Mouse (Mus musculus): ENCODE results near the gene Ldah. TPM values are rescaled to one million over a fixed set of nuclear protein-coding genes. Genes with fewer than 3 reads are reported as not detected.

Ldah gene
- polyA plus RNA-seq, 1 experiment from 2014 or later, result 33.1 TPM

- ChIA-PET POLR2A (no interaction called here), CTCF (no interaction called here)
- H3K27me3 ChIP-seq, result no peaks in the 10 kb centered on the region
- ATAC-seq (no peak), DNase-seq (ENCODE audit: low read depth, low spot score) (no peak)
- in situ Hi-C loops (cut with MboI; ENCODE audit: low pct_unique_long_range_greater_than_20kb), result no loop called here
- no peak for TF ChIP-seq CTCF (IDR thresholded peaks at IDR 0.05)
These were observed 73.5 kb downstream of the Ldah start for GRCm38 (mm10) chr12:8281225-8282017.

GRCm38 (mm10) chr12:8287970-8288369 is 80.1 kb downstream of the Ldah start:
- in situ Hi-C loops (cut with MboI; ENCODE audit: low pct_unique_long_range_greater_than_20kb), result no loop called here
- DNase-seq (ENCODE audit: low read depth, low spot score), result no peak
- no peaks in the 10 kb centered on the region for H3K27me3 ChIP-seq
- ChIA-PET POLR2A (no interaction called here), CTCF (interaction anchor here (2.0 kb wide), 1 partner anchor 13 kb away, joined by 8 read pairs; the partner anchor contains the start of gene Gdf7)
- ATAC-seq, result no peak
- TF ChIP-seq CTCF (IDR thresholded peaks at IDR 0.05), result no peak

GRCm38 (mm10) chr12:8289099-8289498 is 81.2 kb downstream of the Ldah start:
- ATAC-seq, result no peak
- no peaks in the 10 kb centered on the region for H3K27me3 ChIP-seq
- no peak for TF ChIP-seq CTCF (IDR thresholded peaks at IDR 0.05)
- in situ Hi-C loops (cut with MboI; ENCODE audit: low pct_unique_long_range_greater_than_20kb), result no loop called here
- DNase-seq (ENCODE audit: low read depth, low spot score), result no peak
- ChIA-PET CTCF (no interaction called here), POLR2A (no interaction called here)

- ATAC-seq (no peak), DNase-seq (ENCODE audit: low read depth, low spot score) (no peak)
- no peaks in the 10 kb centered on the region for H3K27me3 ChIP-seq
These were observed 81.6 kb downstream of the Ldah start for GRCm38 (mm10) chr12:8289499-8289898.

GRCm38 (mm10) chr12:8291157-8291853 is 83.4 kb downstream of the Ldah start:
- POLR2A ChIA-PET, result no interaction called here
- CTCF ChIA-PET, result interaction anchor here (0.6 to 0.9 kb wide), 3 partner anchors 9 to 232 kb away, joined by 3 read pairs; no protein-coding TSS in a partner anchor

More at GRCm38 (mm10) chr12:8289499-8289898, 81.6 kb downstream of the Ldah start:
- no peak for TF ChIP-seq CTCF (IDR thresholded peaks at IDR 0.05)
- in situ Hi-C loops (cut with MboI; ENCODE audit: low pct_unique_long_range_greater_than_20kb), result no loop called here
- CTCF ChIA-PET, result no interaction called here
- POLR2A ChIA-PET, result no interaction called here

GRCm38 (mm10) chr12:8295307-8295913 is 87.5 kb downstream of the Ldah start:
- CTCF ChIA-PET, result interaction anchor here (2.3 kb wide), 1 partner anchor 11 kb away, joined by 8 read pairs; no protein-coding TSS in a partner anchor
- in situ Hi-C loops (cut with MboI; ENCODE audit: low pct_unique_long_range_greater_than_20kb), result no loop called here
- POLR2A ChIA-PET, result no interaction called here
- no peak for TF ChIP-seq CTCF (IDR thresholded peaks at IDR 0.05)
- peaks cover 40% of the 10 kb centered on the region for H3K27me3 ChIP-seq
- DNase-seq (ENCODE audit: low read depth, low spot score) (no peak), ATAC-seq (no peak)

More at GRCm38 (mm10) chr12:8291157-8291853, 83.4 kb downstream of the Ldah start:
- H3K27me3 ChIP-seq, result peaks cover 6% of the 10 kb centered on the region
- ATAC-seq, result no peak
- in situ Hi-C loops (cut with MboI; ENCODE audit: low pct_unique_long_range_greater_than_20kb), result loop anchor here (5.0 kb wide), 1 partner anchor 239 kb away; no protein-coding TSS in a partner anchor
- no peak for TF ChIP-seq CTCF (IDR thresholded peaks at IDR 0.05)
- DNase-seq (ENCODE audit: low read depth, low spot score), result no peak

GRCm38 (mm10) chr12:8296154-8296553 is 88.2 kb downstream of the Ldah start:
- peaks cover 48% of the 10 kb centered on the region for H3K27me3 ChIP-seq
- CTCF ChIA-PET, result no interaction called here
- ATAC-seq (no peak), DNase-seq (ENCODE audit: low read depth, low spot score) (no peak)
- in situ Hi-C loops (cut with MboI; ENCODE audit: low pct_unique_long_range_greater_than_20kb), result no loop called here
- POLR2A ChIA-PET, result no interaction called here
- TF ChIP-seq CTCF (IDR thresholded peaks at IDR 0.05), result no peak

GRCm38 (mm10) chr12:8297586-8298214 is 89.8 kb downstream of the Ldah start:
- peaks cover 57% of the 10 kb centered on the region for H3K27me3 ChIP-seq
- ATAC-seq (no peak), DNase-seq (ENCODE audit: low read depth, low spot score) (no peak)
- in situ Hi-C loops (cut with MboI; ENCODE audit: low pct_unique_long_range_greater_than_20kb), result no loop called here
- CTCF ChIA-PET, result no interaction called here
- POLR2A ChIA-PET, result no interaction called here
- no peak for TF ChIP-seq CTCF (IDR thresholded peaks at IDR 0.05)

- no peak for DNase-seq (ENCODE audit: low read depth, low spot score)
- peaks cover 58% of the 10 kb centered on the region for H3K27me3 ChIP-seq
- CTCF ChIA-PET, result no interaction called here
These were observed 90.6 kb downstream of the Ldah start for GRCm38 (mm10) chr12:8298361-8299142.

More at GRCm38 (mm10) chr12:8298361-8299142, 90.6 kb downstream of the Ldah start:
- ATAC-seq, result no peak
- in situ Hi-C loops (cut with MboI; ENCODE audit: low pct_unique_long_range_greater_than_20kb), result no loop called here
- TF ChIP-seq CTCF (IDR thresholded peaks at IDR 0.05), result no peak
- POLR2A ChIA-PET, result no interaction called here
